Mouse (Mus musculus): Measurements from ENCODE around the gene Acer3. TPM values are rescaled to one million over a fixed set of nuclear protein-coding genes. Genes with fewer than 3 reads are reported as not detected.

Acer3 gene
- polyA plus RNA-seq, 1 experiment, result 6.7 TPM

- peaks cover 9% of the 10 kb centered on the region for H3K4me1 ChIP-seq (replicated peaks; ENCODE audit: control insufficient read depth, insufficient read depth, low read length)
- H3K27ac ChIP-seq (ENCODE audit: control insufficient read depth, insufficient read depth, low read length), result no peak overlapping the region
- peaks cover 13% of the 10 kb centered on the region for H3K27me3 ChIP-seq (ENCODE audit: control insufficient read depth, insufficient read depth, low read length)
- DNase-seq, result no peak
- H3K4me3 ChIP-seq (ENCODE audit: control insufficient read depth, insufficient read depth, low read length), result no peak overlapping the region
- H3K36me3 ChIP-seq (ENCODE audit: control insufficient read depth, insufficient read depth, low read length), result no peaks in the 10 kb centered on the region
- TF ChIP-seq POLR2A (IDR thresholded peaks at IDR 0.05; ENCODE audit: control insufficient read depth, extremely low read depth, insufficient read depth, low read length, poor library complexity), result no peak
- no peak for TF ChIP-seq CTCF (IDR thresholded peaks at IDR 0.05; ENCODE audit: borderline replicate concordance, control insufficient read depth, extremely low read depth, insufficient read depth, low read length, poor library complexity)
- 93% methylated on average over 1 of the region's 1 CpGs for WGBS
Observed at GRCm38 (mm10) chr7:98358016-98358415, 37.0 kb upstream of the Acer3 start.

- Histone ChIP-seq H3K27me3 (ENCODE audit: control insufficient read depth, insufficient read depth, low read length) (peaks cover 13% of the 10 kb centered on the region), H3K4me3 (ENCODE audit: control insufficient read depth, insufficient read depth, low read length) (no peak overlapping the region), H3K27ac (ENCODE audit: control insufficient read depth, insufficient read depth, low read length) (no peak overlapping the region), H3K36me3 (ENCODE audit: control insufficient read depth, insufficient read depth, low read length) (no peaks in the 10 kb centered on the region), H3K4me1 (replicated peaks; ENCODE audit: control insufficient read depth, insufficient read depth, low read length) (peaks cover 9% of the 10 kb centered on the region)
- no peak for DNase-seq
- TF ChIP-seq CTCF (IDR thresholded peaks at IDR 0.05; ENCODE audit: borderline replicate concordance, control insufficient read depth, extremely low read depth, insufficient read depth, low read length, poor library complexity), result no peak
- no peak for TF ChIP-seq POLR2A (IDR thresholded peaks at IDR 0.05; ENCODE audit: control insufficient read depth, extremely low read depth, insufficient read depth, low read length, poor library complexity)
- 93% methylated on average over 5 of the region's 5 CpGs for WGBS
Observed at GRCm38 (mm10) chr7:98357324-98357723, 36.3 kb upstream of the Acer3 start.

GRCm38 (mm10) chr7:98354921-98355310, 33.9 kb upstream of the Acer3 start:
- WGBS, result 89% methylated on average over 4 of the region's 4 CpGs

GRCm38 (mm10) chr7:98354160-98354920, 33.3 kb upstream of the Acer3 start:
- Histone ChIP-seq H3K27ac (ENCODE audit: control insufficient read depth, insufficient read depth, low read length) (no peak overlapping the region), H3K4me3 (ENCODE audit: control insufficient read depth, insufficient read depth, low read length) (no peak overlapping the region), H3K27me3 (ENCODE audit: control insufficient read depth, insufficient read depth, low read length) (no peaks in the 10 kb centered on the region; the same call in 1 of the 2 replicates), H3K4me1 (replicated peaks; ENCODE audit: control insufficient read depth, insufficient read depth, low read length) (no peaks in the 10 kb centered on the region), H3K36me3 (ENCODE audit: control insufficient read depth, insufficient read depth, low read length) (no peaks in the 10 kb centered on the region)
- no peak for TF ChIP-seq CTCF (IDR thresholded peaks at IDR 0.05; ENCODE audit: borderline replicate concordance, control insufficient read depth, extremely low read depth, insufficient read depth, low read length, poor library complexity)
- no peak for TF ChIP-seq POLR2A (IDR thresholded peaks at IDR 0.05; ENCODE audit: control insufficient read depth, extremely low read depth, insufficient read depth, low read length, poor library complexity)
- no peak for DNase-seq
- WGBS, result 80% methylated on average over 12 of the region's 12 CpGs

More at GRCm38 (mm10) chr7:98354921-98355310, 33.9 kb upstream of the Acer3 start:
- TF ChIP-seq CTCF (IDR thresholded peaks at IDR 0.05; ENCODE audit: borderline replicate concordance, control insufficient read depth, extremely low read depth, insufficient read depth, low read length, poor library complexity), result no peak
- no peak for TF ChIP-seq POLR2A (IDR thresholded peaks at IDR 0.05; ENCODE audit: control insufficient read depth, extremely low read depth, insufficient read depth, low read length, poor library complexity)
- Histone ChIP-seq H3K4me1 (replicated peaks; ENCODE audit: control insufficient read depth, insufficient read depth, low read length) (no peaks in the 10 kb centered on the region), H3K36me3 (ENCODE audit: control insufficient read depth, insufficient read depth, low read length) (no peaks in the 10 kb centered on the region), H3K4me3 (ENCODE audit: control insufficient read depth, insufficient read depth, low read length) (no peak overlapping the region), H3K27me3 (ENCODE audit: control insufficient read depth, insufficient read depth, low read length) (no peaks in the 10 kb centered on the region; the same call in 1 of the 2 replicates), H3K27ac (ENCODE audit: control insufficient read depth, insufficient read depth, low read length) (no peak overlapping the region)
- no peak for DNase-seq

GRCm38 (mm10) chr7:98353616-98354015, 32.6 kb upstream of the Acer3 start:
- Histone ChIP-seq H3K27me3 (ENCODE audit: control insufficient read depth, insufficient read depth, low read length) (no peaks in the 10 kb centered on the region; the same call in 1 of the 2 replicates), H3K36me3 (ENCODE audit: control insufficient read depth, insufficient read depth, low read length) (no peaks in the 10 kb centered on the region), H3K4me1 (replicated peaks; ENCODE audit: control insufficient read depth, insufficient read depth, low read length) (no peaks in the 10 kb centered on the region), H3K27ac (ENCODE audit: control insufficient read depth, insufficient read depth, low read length) (no peak overlapping the region), H3K4me3 (ENCODE audit: control insufficient read depth, insufficient read depth, low read length) (no peak overlapping the region)
- no peak for DNase-seq
- no peak for TF ChIP-seq POLR2A (IDR thresholded peaks at IDR 0.05; ENCODE audit: control insufficient read depth, extremely low read depth, insufficient read depth, low read length, poor library complexity)
- TF ChIP-seq CTCF (IDR thresholded peaks at IDR 0.05; ENCODE audit: borderline replicate concordance, control insufficient read depth, extremely low read depth, insufficient read depth, low read length, poor library complexity), result no peak
- 96% methylated on average over 5 of the region's 5 CpGs for WGBS

- no peak for DNase-seq
- TF ChIP-seq POLR2A (IDR thresholded peaks at IDR 0.05; ENCODE audit: control insufficient read depth, extremely low read depth, insufficient read depth, low read length, poor library complexity), result no peak
- no peak for TF ChIP-seq CTCF (IDR thresholded peaks at IDR 0.05; ENCODE audit: borderline replicate concordance, control insufficient read depth, extremely low read depth, insufficient read depth, low read length, poor library complexity)
- Histone ChIP-seq H3K27me3 (ENCODE audit: control insufficient read depth, insufficient read depth, low read length) (no peaks in the 10 kb centered on the region), H3K4me3 (ENCODE audit: control insufficient read depth, insufficient read depth, low read length) (no peak overlapping the region), H3K4me1 (replicated peaks; ENCODE audit: control insufficient read depth, insufficient read depth, low read length) (no peaks in the 10 kb centered on the region), H3K36me3 (ENCODE audit: control insufficient read depth, insufficient read depth, low read length) (no peaks in the 10 kb centered on the region), H3K27ac (ENCODE audit: control insufficient read depth, insufficient read depth, low read length) (no peak overlapping the region)
- WGBS, result 97% methylated on average over 3 of the region's 3 CpGs
Observed at GRCm38 (mm10) chr7:98351523-98351922, 30.5 kb upstream of the Acer3 start.

Data from thymus, adult 2 months (tissue).